Comparison of ENCODE assay signal across 8 mouse cellular contexts in genomic region chr5:135488881-135489694, GRCm38 (mm10). TPM values are rescaled to one million over a fixed set of nuclear protein-coding genes. Genes with fewer than 3 reads are reported as not detected.
DNase-seq lines count a peak whose midpoint lies in the region; ATAC-seq and TF ChIP-seq lines count a peak whose summit lies in the region.

No protein-coding gene starts in this region.

- peak; percentile 78 for DNase-seq in 416B (ENCODE audit: low read depth)
- DNase-seq in adrenal gland, postnatal 36 days: peak; percentile 73 to 84
- peak; percentile 91 for DNase-seq in kidney, postnatal 0 days (ENCODE audit: low spot score)
- DNase-seq in liver, embryonic 11.5 days (ENCODE audit: low spot score): peak; percentile 81
- peak; percentile 38 to 59 for DNase-seq in spleen, postnatal 14 days (ENCODE audit: low spot score in 2 of 2)

- under 1% methylated on average over 41 of the region's 59 CpGs for WGBS in heart, embryonic 13.5 days
- 0% methylated on average over 58 of the region's 59 CpGs for WGBS in kidney, postnatal 0 days
- WGBS in liver, embryonic 11.5 days: under 1% methylated on average over 48 of the region's 59 CpGs

- no peak for TF ChIP-seq POLR2A in embryonic fibroblast, embryonic 13.5 days (IDR thresholded peaks at IDR 0.05; ENCODE audit: low read depth, low read length)

- H3K27ac ChIP-seq in embryonic fibroblast, embryonic 13.5 days (ENCODE audit: insufficient read depth, low read length): no peak overlapping the region
- peak overlapping the region; percentile 87 for H3K27ac ChIP-seq in heart, embryonic 13.5 days (replicated peaks)
- peak overlapping the region; percentile 91 for H3K27ac ChIP-seq in kidney, postnatal 0 days
- peak overlapping the region; percentile 59 for H3K27ac ChIP-seq in liver, embryonic 11.5 days (ENCODE audit: low read depth, low read length)

- H3K9ac ChIP-seq in heart, embryonic 13.5 days: peak overlapping the region; percentile 90
- peak overlapping the region; percentile 78 for H3K9ac ChIP-seq in kidney, postnatal 0 days (ENCODE audit: low read depth, low read length)
- H3K9ac ChIP-seq in liver, embryonic 11.5 days (ENCODE audit: low read depth, low read length): peak overlapping the region; percentile 66

- no peak for TF ChIP-seq CTCF in embryonic fibroblast, embryonic 13.5 days (IDR thresholded peaks at IDR 0.05; ENCODE audit: borderline replicate concordance, insufficient read depth, low read length)
- TF ChIP-seq CTCF in kidney, postnatal 0 days (IDR thresholded peaks at IDR 0.05; ENCODE audit: low read depth): peak; percentile 54

- peak overlapping the region; percentile 92 for H3K4me2 ChIP-seq in heart, embryonic 13.5 days
- peak overlapping the region; percentile 88 for H3K4me2 ChIP-seq in kidney, postnatal 0 days (ENCODE audit: low read length)
- peak overlapping the region; percentile 75 for H3K4me2 ChIP-seq in liver, embryonic 11.5 days

- ATAC-seq in heart, embryonic 13.5 days (ENCODE audit: extremely low read depth, insufficient number of reproducible peaks, low FRiP score, low TSS enrichment): peak; percentile 33; the same call in 1 of the 2 replicates
- ATAC-seq in kidney, postnatal 0 days (replicated peaks; ENCODE audit: low FRiP score, low read depth): peak; percentile 86
- ATAC-seq in liver, embryonic 11.5 days (replicated peaks; ENCODE audit: low FRiP score): peak; percentile 63
- peak; percentile 44 for ATAC-seq in monocyte, adult 5-6 weeks (replicated peaks; ENCODE audit: insufficient number of reproducible peaks, low FRiP score, low TSS enrichment, poor library complexity, severe bottlenecking)

- no peaks in the 10 kb centered on the region; the same call in 1 of the 2 replicates for H3K36me3 ChIP-seq in heart, embryonic 13.5 days
- no peaks in the 10 kb centered on the region for H3K36me3 ChIP-seq in kidney, postnatal 0 days (ENCODE audit: insufficient read depth, low read length)
- no peaks in the 10 kb centered on the region for H3K36me3 ChIP-seq in liver, embryonic 11.5 days (ENCODE audit: control insufficient read depth, insufficient read depth, low read length)

- no peaks in the 10 kb centered on the region for H3K27me3 ChIP-seq in heart, embryonic 13.5 days (replicated peaks)
- no peaks in the 10 kb centered on the region for H3K27me3 ChIP-seq in kidney, postnatal 0 days (ENCODE audit: insufficient read depth, low read length)
- H3K27me3 ChIP-seq in liver, embryonic 11.5 days (replicated peaks; ENCODE audit: control insufficient read depth, insufficient read depth, low read length): peaks cover 30% of the 10 kb centered on the region

- H3K9me3 ChIP-seq in heart, embryonic 13.5 days: no peaks in the 10 kb centered on the region
- no peaks in the 10 kb centered on the region for H3K9me3 ChIP-seq in kidney, postnatal 0 days (replicated peaks; ENCODE audit: low read length)
- no peaks in the 10 kb centered on the region for H3K9me3 ChIP-seq in liver, embryonic 11.5 days (ENCODE audit: control insufficient read depth, low read length)

- H3K4me1 ChIP-seq in embryonic fibroblast, embryonic 13.5 days (ENCODE audit: control insufficient read depth, insufficient read depth, low read length): no peaks in the 10 kb centered on the region
- H3K4me1 ChIP-seq in heart, embryonic 13.5 days: peaks cover 39% of the 10 kb centered on the region
- peaks cover 18% of the 10 kb centered on the region for H3K4me1 ChIP-seq in kidney, postnatal 0 days (replicated peaks; ENCODE audit: insufficient read depth, low read length)
- H3K4me1 ChIP-seq in liver, embryonic 11.5 days (replicated peaks; ENCODE audit: control insufficient read depth, insufficient read depth, low read length): peaks cover 9% of the 10 kb centered on the region

- H3K4me3 ChIP-seq in embryonic fibroblast, embryonic 13.5 days (ENCODE audit: insufficient read depth, low read length): peak overlapping the region; percentile 64
- peak overlapping the region; percentile 78 for H3K4me3 ChIP-seq in heart, embryonic 13.5 days
- peak overlapping the region; percentile 73 for H3K4me3 ChIP-seq in kidney, postnatal 0 days (replicated peaks; ENCODE audit: low read depth, low read length)
- H3K4me3 ChIP-seq in liver, embryonic 11.5 days (ENCODE audit: low read depth, low read length): peak overlapping the region; percentile 56

RNA-seq across cellular contexts. Expression of gene Hip1, which starts 55.8 kb away (rescaled TPM):
- total RNA-seq in adrenal gland, postnatal 36 days (2021): 10 to 100 TPM; 20.0 to 28.0 TPM
- polyA plus RNA-seq in embryonic fibroblast, embryonic 13.5 days (2011; ENCODE audit: insufficient read length, low read depth, missing spikeins): 40.1 and 44.2 TPM in 2 replicates
- polyA plus RNA-seq in heart, embryonic 13.5 days (2015; fragmentation: Nextera tagmentation; extraction: Ambion mirVana): 22.8 and 24.9 TPM in 2 replicates
- polyA plus RNA-seq in kidney, postnatal 0 days (2015; fragmentation: Nextera tagmentation; extraction: Ambion mirVana): 23.0 TPM in 2 replicates
- polyA plus RNA-seq in liver, embryonic 11.5 days (2014; fragmentation: Nextera tagmentation; extraction: Ambion mirVana): 16.3 and 17.5 TPM in 2 replicates
- total RNA-seq in monocyte, adult 5-6 weeks (2017): 136 to 193 TPM (median 152 TPM) in 3 replicates

Comparison
In these comparisons a context has a peak if more than half of its experiments do, and no peak if none do; other contexts are left out.
1. ATAC-seq: peak in every context shown above with its lines; median percentile 86 in kidney, postnatal 0 days; 63 in liver, embryonic 11.5 days; 44 in monocyte, adult 5-6 weeks; 33 in heart, embryonic 13.5 days.